Mouse (Mus musculus) kidney, adult 2 months (tissue): ENCODE results near the gene Atp1a1.

ENCODE experiments used
- CTCF ChIP-seq: fragments of 200-500 bp; conservative IDR thresholded peaks from 2 replicates; pipeline ENCODE4 v1.5.1; 2011; ENCODE audit warnings: low read depth, mild to moderate bottlenecking, control low read depth, low read length, moderate library complexity, mixed read lengths; ENCODE audit not compliant: insufficient read depth, insufficient read length
- POLR2A ChIP-seq: fragments of 200-500 bp; IDR thresholded peaks from one replicate; pipeline ENCODE4 v1.6.1; 2011; ENCODE audit warnings: low read depth, low read length, control low read depth

DNA sequence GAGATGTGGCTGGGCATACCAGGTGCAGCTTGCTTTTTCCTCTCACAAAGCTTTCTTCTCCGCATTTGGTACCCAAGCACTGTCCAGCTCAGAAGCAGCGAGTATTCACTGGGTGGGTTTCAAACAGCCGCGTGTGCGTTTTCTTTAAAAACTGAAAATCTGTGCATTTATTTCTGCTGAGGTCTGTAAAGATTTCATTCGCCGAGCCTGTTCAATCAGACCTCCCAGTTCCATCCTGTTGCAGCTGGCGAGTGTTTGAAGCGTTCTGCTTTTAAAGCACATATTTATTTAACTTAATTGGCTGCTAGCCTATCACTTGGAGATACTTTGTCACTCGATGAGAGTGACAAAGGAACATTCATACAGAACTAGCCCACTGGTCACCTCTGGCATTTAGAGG lies 73.6 kb downstream of the Atp1a1 start:
- no peak for TF ChIP-seq POLR2A
- no peak for TF ChIP-seq CTCF
